ENCODE assay signal across 10 mouse cellular contexts in genomic region chr14:11774476-11775037, GRCm38 (mm10).
A peak's percentile ranks its signal among the peaks of the same experiment; 100 is the strongest.
DNase-seq lines count a peak whose midpoint lies in the region; ATAC-seq and TF ChIP-seq lines count a peak whose summit lies in the region.
"Had no signal": no experiment of that assay in that cellular context is flagged by ENCODE, and none has a peak within 500 bp of the region (broad histone marks: within the 10 kb centered on the region; RNA-seq: fewer than 3 reads in every experiment).

No protein-coding gene starts in this region.

- no peaks in the 10 kb centered on the region for H3K27me3 ChIP-seq in heart, embryonic 13.5 days (replicated peaks)
- no peaks in the 10 kb centered on the region for H3K27me3 ChIP-seq in ES-Bruce4 (ENCODE audit: control insufficient read depth, insufficient read depth, low read length, poor library complexity, severe bottlenecking)
- no peaks in the 10 kb centered on the region for H3K27me3 ChIP-seq in limb, embryonic 13.5 days
- H3K27me3 ChIP-seq: neural tube, embryonic 15.5 days had no signal

- no peak for TF ChIP-seq CTCF in ES-Bruce4 (IDR thresholded peaks at IDR 0.05; ENCODE audit: low read depth, low read length)

- H3K4me3 ChIP-seq in heart, embryonic 13.5 days = no peak overlapping the region
- H3K4me3 ChIP-seq in ES-Bruce4 (ENCODE audit: low read depth, low read length) = no peak overlapping the region
- no peak overlapping the region for H3K4me3 ChIP-seq in limb, embryonic 13.5 days
- H3K4me3 ChIP-seq: neural tube, embryonic 15.5 days had no signal

- peak overlapping the region; percentile 51; the same call in 1 of the 2 replicates for H3K4me2 ChIP-seq in heart, embryonic 13.5 days
- H3K4me2 ChIP-seq in limb, embryonic 13.5 days (replicated peaks) = no peak overlapping the region; the same call in 1 of the 2 replicates

- TF ChIP-seq POLR2A in ES-Bruce4 (IDR thresholded peaks at IDR 0.05; ENCODE audit: insufficient read depth, low read length) = no peak

- no peaks in the 10 kb centered on the region for H3K9me3 ChIP-seq in heart, embryonic 13.5 days
- no peaks in the 10 kb centered on the region for H3K9me3 ChIP-seq in ES-Bruce4 (replicated peaks; ENCODE audit: control insufficient read depth, insufficient read depth, low read length, poor library complexity, severe bottlenecking)
- H3K9me3 ChIP-seq in limb, embryonic 13.5 days = no peaks in the 10 kb centered on the region
- H3K9me3 ChIP-seq: neural tube, embryonic 15.5 days had no signal

- H3K9ac ChIP-seq in heart, embryonic 13.5 days = peak overlapping the region; percentile 14; the same call in 1 of the 2 replicates
- H3K9ac ChIP-seq in ES-Bruce4 (ENCODE audit: low read depth, poor library complexity, severe bottlenecking) = no peak overlapping the region
- no peak overlapping the region for H3K9ac ChIP-seq in limb, embryonic 13.5 days
- H3K9ac ChIP-seq: neural tube, embryonic 15.5 days had no signal

- peak; percentile 37 for DNase-seq in adrenal gland, adult 2 months
- DNase-seq in adrenal gland, postnatal 25 days = no peak
- no peak for DNase-seq in heart, postnatal 14 days
- no peak for DNase-seq in testis, postnatal 14 days (ENCODE audit: low spot score)
- no peak for DNase-seq in layer of hippocampus, adult 9-10 months (ENCODE audit: low spot score)

- WGBS in heart, embryonic 13.5 days = 24% methylated on average over 4 of the region's 4 CpGs
- 30% methylated on average over 4 of the region's 4 CpGs for WGBS in limb, embryonic 13.5 days

- peak overlapping the region; percentile 75 for H3K27ac ChIP-seq in heart, embryonic 13.5 days (replicated peaks)
- H3K27ac ChIP-seq in ES-Bruce4 (ENCODE audit: insufficient read depth, low read length) = 0 out of 2 replicates have a peak overlapping the region, but pooled peaks have one; percentile 3
- peak overlapping the region; percentile 65; the same call in 1 of the 2 replicates for H3K27ac ChIP-seq in limb, embryonic 13.5 days
- H3K27ac ChIP-seq: macrophage had no signal

- no peak for TF ChIP-seq EP300 in ES-Bruce4 (IDR thresholded peaks at IDR 0.05; ENCODE audit: insufficient read depth, low read depth, low read length)

- H3K4me1 ChIP-seq in heart, embryonic 13.5 days = peaks cover 57% of the 10 kb centered on the region
- peaks cover 3% of the 10 kb centered on the region for H3K4me1 ChIP-seq in ES-Bruce4 (ENCODE audit: control insufficient read depth, insufficient read depth, low read length)
- H3K4me1 ChIP-seq in limb, embryonic 13.5 days = peaks cover 49% of the 10 kb centered on the region

- no peak for ATAC-seq in heart, embryonic 13.5 days (ENCODE audit: extremely low read depth, insufficient number of reproducible peaks, low FRiP score, low TSS enrichment)
- peak; percentile 73; the same call in 1 of the 2 replicates for ATAC-seq in limb, embryonic 13.5 days (ENCODE audit: low FRiP score, low read depth)

- intact Hi-C loops in heart, postnatal 14 days (cut with DNase I) = no loop called here

- H3K36me3 ChIP-seq in heart, embryonic 13.5 days = no peaks in the 10 kb centered on the region
- no peaks in the 10 kb centered on the region for H3K36me3 ChIP-seq in ES-Bruce4 (ENCODE audit: control insufficient read depth, insufficient read depth, low read length, poor library complexity, severe bottlenecking)
- H3K36me3 ChIP-seq in limb, embryonic 13.5 days = no peaks in the 10 kb centered on the region
- H3K36me3 ChIP-seq: neural tube, embryonic 15.5 days had no signal

Comparison
In these comparisons a context has a peak if more than half of its experiments do, and no peak if none do; other contexts are left out.
1. H3K27ac ChIP-seq: peak in every context shown above with its lines; median percentile 75 in heart, embryonic 13.5 days; 65 in limb, embryonic 13.5 days; 3 in ES-Bruce4.